Comparison of ENCODE assay signal across 7 mouse cellular contexts in the genomic region with DNA sequence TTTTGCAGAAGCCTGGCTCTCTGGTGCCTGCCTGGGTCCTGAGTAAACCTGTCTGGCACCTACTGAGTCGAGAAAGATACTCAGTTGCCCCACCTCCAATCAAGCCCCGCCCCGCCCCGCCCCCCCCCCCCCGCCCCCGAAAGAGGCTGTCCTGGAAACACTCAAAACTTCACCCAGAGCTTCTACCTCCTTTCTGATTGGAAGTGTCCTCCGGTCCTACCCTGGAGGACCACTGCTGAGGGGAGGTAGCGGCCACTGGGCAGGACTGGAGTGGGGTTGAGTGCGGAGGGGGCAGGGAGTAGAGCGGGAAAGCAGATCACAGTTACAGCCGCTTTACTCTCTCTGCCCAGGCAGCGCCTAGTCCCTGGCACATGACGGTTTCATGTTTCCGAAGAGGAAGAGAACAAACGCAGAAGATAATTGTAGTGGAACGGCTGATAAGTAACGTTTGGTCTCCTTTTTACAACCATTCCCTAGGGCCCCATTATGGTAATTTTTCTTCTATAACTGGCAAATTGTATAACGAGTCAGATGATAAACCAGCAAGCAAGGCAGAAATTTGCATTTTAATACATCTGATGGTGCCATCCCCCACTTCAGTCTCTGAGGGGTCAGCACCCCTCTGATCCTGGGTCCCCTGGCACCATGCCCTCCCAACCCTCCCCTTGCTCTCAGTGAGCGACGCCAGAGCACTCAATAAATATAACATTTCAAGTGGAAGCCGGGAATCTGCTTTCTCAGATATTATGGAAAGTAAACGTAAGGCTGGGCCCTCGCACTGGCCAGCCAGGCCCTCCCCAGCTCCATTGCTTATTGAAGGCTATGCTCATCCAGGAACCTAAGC.
DNase-seq lines count a peak whose midpoint lies in the region; ATAC-seq lines count a peak whose summit lies in the region.

No protein-coding gene starts in this region.

- peak overlapping the region; percentile 38 for H3K4me3 ChIP-seq in heart, embryonic 15.5 days
- H3K4me3 ChIP-seq in limb, embryonic 11.5 days (ENCODE audit: low read depth, low read length): peak overlapping the region; percentile 12
- H3K4me3 ChIP-seq in midbrain, embryonic 10.5 days: peak overlapping the region; percentile 46
- H3K4me3 ChIP-seq in stomach, embryonic 14.5 days (ENCODE audit: low read depth, low read length): peak overlapping the region; percentile 18; the same call in 1 of the 2 replicates

- no peaks in the 10 kb centered on the region for H3K36me3 ChIP-seq in heart, embryonic 15.5 days
- H3K36me3 ChIP-seq in limb, embryonic 11.5 days (ENCODE audit: control insufficient read depth, insufficient read depth, low read length): no peaks in the 10 kb centered on the region
- H3K36me3 ChIP-seq in midbrain, embryonic 10.5 days: no peaks in the 10 kb centered on the region
- no peaks in the 10 kb centered on the region for H3K36me3 ChIP-seq in stomach, embryonic 14.5 days (ENCODE audit: control insufficient read depth, insufficient read depth, low read length)

- peak overlapping the region; percentile 73 for H3K27ac ChIP-seq in heart, embryonic 15.5 days
- no peak overlapping the region for H3K27ac ChIP-seq in limb, embryonic 11.5 days (replicated peaks; ENCODE audit: low read depth, low read length)
- H3K27ac ChIP-seq in midbrain, embryonic 10.5 days (replicated peaks): peak overlapping the region; percentile 55
- H3K27ac ChIP-seq in stomach, embryonic 14.5 days (ENCODE audit: low read length): no peak overlapping the region

- no peaks in the 10 kb centered on the region for H3K9me3 ChIP-seq in heart, embryonic 15.5 days (replicated peaks)
- no peaks in the 10 kb centered on the region for H3K9me3 ChIP-seq in limb, embryonic 11.5 days (ENCODE audit: control insufficient read depth, low read length)
- no peaks in the 10 kb centered on the region for H3K9me3 ChIP-seq in midbrain, embryonic 10.5 days (replicated peaks)
- H3K9me3 ChIP-seq in stomach, embryonic 14.5 days (ENCODE audit: control insufficient read depth, low read depth, low read length): no peaks in the 10 kb centered on the region

- peak; percentile 66 for DNase-seq in adrenal gland, postnatal 14 days
- peak; percentile 73 for DNase-seq in embryo, embryonic 9.5 days (ENCODE audit: extremely low spot score)
- DNase-seq in limb, embryonic 11.5 days (ENCODE audit: low spot score): peak; percentile 59
- peak; percentile 54 for DNase-seq in midbrain, embryonic 10.5 days (ENCODE audit: low spot score)
- DNase-seq in cerebellum, postnatal 36 days: no peak

- ATAC-seq in heart, embryonic 15.5 days (replicated peaks; ENCODE audit: insufficient number of reproducible peaks, insufficient read depth, low FRiP score, low read depth): peak; percentile 71
- ATAC-seq in limb, embryonic 11.5 days (ENCODE audit: insufficient number of reproducible peaks, low FRiP score, low TSS enrichment, low read depth): no peak
- ATAC-seq in stomach, embryonic 14.5 days (ENCODE audit: insufficient number of reproducible peaks, insufficient read depth, low FRiP score, low read depth): peak; percentile 68

- WGBS in heart, embryonic 15.5 days: 3% methylated on average over 23 of the region's 23 CpGs
- WGBS in limb, embryonic 11.5 days: 9% methylated on average over 23 of the region's 23 CpGs
- 14% methylated on average over 20 of the region's 23 CpGs for WGBS in midbrain, embryonic 10.5 days
- WGBS in stomach, embryonic 14.5 days: 5% methylated on average over 18 of the region's 23 CpGs

- H3K4me2 ChIP-seq in heart, embryonic 15.5 days: peak overlapping the region; percentile 63
- H3K4me2 ChIP-seq in limb, embryonic 11.5 days (ENCODE audit: low read depth, severe bottlenecking): peak overlapping the region; percentile 38; the same call in 1 of the 2 replicates
- peak overlapping the region; percentile 47 for H3K4me2 ChIP-seq in stomach, embryonic 14.5 days (replicated peaks; ENCODE audit: low read depth, low read length)

- H3K9ac ChIP-seq in heart, embryonic 15.5 days: peak overlapping the region; percentile 18; the same call in 1 of the 2 replicates
- no peak overlapping the region for H3K9ac ChIP-seq in limb, embryonic 11.5 days (ENCODE audit: low read length)
- no peak overlapping the region for H3K9ac ChIP-seq in stomach, embryonic 14.5 days (replicated peaks; ENCODE audit: low read depth, low read length)

- peaks cover 40% of the 10 kb centered on the region for H3K4me1 ChIP-seq in heart, embryonic 15.5 days (replicated peaks)
- H3K4me1 ChIP-seq in limb, embryonic 11.5 days (ENCODE audit: control insufficient read depth, insufficient read depth, low read length): peaks cover 9% of the 10 kb centered on the region
- H3K4me1 ChIP-seq in midbrain, embryonic 10.5 days: peaks cover 40% of the 10 kb centered on the region
- H3K4me1 ChIP-seq in stomach, embryonic 14.5 days (ENCODE audit: control insufficient read depth, insufficient read depth, low read length): peaks cover 10% of the 10 kb centered on the region

- no peaks in the 10 kb centered on the region for H3K27me3 ChIP-seq in heart, embryonic 15.5 days
- peaks cover 3% of the 10 kb centered on the region; the same call in 1 of the 2 replicates for H3K27me3 ChIP-seq in limb, embryonic 11.5 days (ENCODE audit: control insufficient read depth, insufficient read depth, low read length)
- peaks cover 36% of the 10 kb centered on the region for H3K27me3 ChIP-seq in midbrain, embryonic 10.5 days (ENCODE audit: low read depth, poor library complexity, severe bottlenecking)
- no peaks in the 10 kb centered on the region for H3K27me3 ChIP-seq in stomach, embryonic 14.5 days (ENCODE audit: control insufficient read depth, insufficient read depth, low read length)

Comparison
In these comparisons a context has a peak if more than half of its experiments do, and no peak if none do; other contexts are left out.
1. DNase-seq: peak in adrenal gland, postnatal 14 days (single experiment), embryo, embryonic 9.5 days (single experiment), limb, embryonic 11.5 days (single experiment) and midbrain, embryonic 10.5 days (single experiment); none in cerebellum, postnatal 36 days (0 of 2).
2. H3K27ac ChIP-seq: peak in heart, embryonic 15.5 days (single experiment) and midbrain, embryonic 10.5 days (single experiment); none in limb, embryonic 11.5 days (single experiment) and stomach, embryonic 14.5 days (single experiment).
3. Peak in every context shown above with its lines, with median percentiles within 50 percentile points of each other: H3K4me2 ChIP-seq and H3K4me3 ChIP-seq.